Mouse (Mus musculus): ENCODE measurements around the gene Zfp629.
A peak's percentile ranks its signal among the peaks of the same experiment; 100 is the strongest.
"Not testable (repeated sequence)": the region's sequence is repeated elsewhere in the genome, so short reads cannot be mapped to it uniquely, and the experiment has no call there.

Gene Zfp629

GRCm38 (mm10) chr7:127614891-127615843 lies at the start of gene Zfp629:
TSS of gene Zfp629 (minus strand) at chr7:127615797.
- DNase-seq, result peak; percentile 72 to 76

GRCm38 (mm10) chr7:127662926-127663325 lies 47.3 kb upstream of the Zfp629 start:
- peak; percentile 86 to 89 for DNase-seq

GRCm38 (mm10) chr7:127661833-127662232 lies 46.2 kb upstream of the Zfp629 start:
- DNase-seq, result no peak

- DNase-seq, result no peak
These were observed 45.3 kb upstream of the Zfp629 start for GRCm38 (mm10) chr7:127660882-127661281.

- peak; percentile 78 to 91 for DNase-seq
These were observed 41.3 kb upstream of the Zfp629 start for GRCm38 (mm10) chr7:127656946-127657345.

GRCm38 (mm10) chr7:127654318-127654717 lies 38.7 kb upstream of the Zfp629 start:
- DNase-seq, result peak in 1 of 2 experiments; percentile 71

GRCm38 (mm10) chr7:127652050-127652449 lies 36.5 kb upstream of the Zfp629 start:
- peak; percentile 39 to 65 for DNase-seq

- DNase-seq, result no peak
These were observed 36.0 kb upstream of the Zfp629 start for GRCm38 (mm10) chr7:127651624-127652023.

- DNase-seq, result peak in 1 of 2 experiments; percentile 57
These were observed 33.6 kb upstream of the Zfp629 start for GRCm38 (mm10) chr7:127649206-127649605.

GRCm38 (mm10) chr7:127648516-127649201 lies 33.1 kb upstream of the Zfp629 start:
- DNase-seq, result no peak

- DNase-seq, result peak in 1 of 2 experiments; percentile 36
These were observed 32.0 kb upstream of the Zfp629 start for GRCm38 (mm10) chr7:127647576-127647975.

GRCm38 (mm10) chr7:127646363-127646762 lies 30.8 kb upstream of the Zfp629 start:
- DNase-seq, result no peak

- no peak for DNase-seq
These were observed 26.7 kb upstream of the Zfp629 start for GRCm38 (mm10) chr7:127642254-127642653.

- no peak for DNase-seq
These were observed 25.7 kb upstream of the Zfp629 start for GRCm38 (mm10) chr7:127641260-127641659.

GRCm38 (mm10) chr7:127636963-127637362 lies 21.4 kb upstream of the Zfp629 start:
- DNase-seq, result peak; percentile 77 to 88

- no peak for DNase-seq
These were observed 15.8 kb upstream of the Zfp629 start for GRCm38 (mm10) chr7:127631416-127631815.

- no peak for DNase-seq
These were observed 13.0 kb upstream of the Zfp629 start for GRCm38 (mm10) chr7:127628646-127629045.

- DNase-seq, result no peak
These were observed 10.9 kb upstream of the Zfp629 start for GRCm38 (mm10) chr7:127626471-127626870.

- no peak for DNase-seq
These were observed 10.4 kb upstream of the Zfp629 start for GRCm38 (mm10) chr7:127626039-127626438.

GRCm38 (mm10) chr7:127618402-127618801 lies 2.8 kb upstream of the Zfp629 start:
- not testable (repeated sequence) for DNase-seq

GRCm38 (mm10) chr7:127617962-127618361 lies 2.4 kb upstream of the Zfp629 start:
- no peak for DNase-seq

GRCm38 (mm10) chr7:127616881-127617280 lies 1.3 kb upstream of the Zfp629 start:
- DNase-seq, result no peak

GRCm38 (mm10) chr7:127616336-127616735 lies 739 bp upstream of the Zfp629 start:
- DNase-seq, result no peak

- peak; percentile 69 to 87 for DNase-seq
These were observed 1.1 kb downstream of the Zfp629 start for GRCm38 (mm10) chr7:127614511-127614890.
